Mouse (Mus musculus) left cerebral cortex, postnatal 14 days (tissue): Measurements from ENCODE around the gene Olfr876. TPM values are rescaled to one million over a fixed set of nuclear protein-coding genes. Genes with fewer than 3 reads are reported as not detected.
A peak's percentile ranks its signal among the peaks of the same experiment; 100 is the strongest.
"Not testable (repeated sequence)": the region's sequence is repeated elsewhere in the genome, so short reads cannot be mapped to it uniquely, and the experiment has no call there.

ENCODE experiments used
- DNase-seq, 2 experiments: peaks; one replicate each; pipeline ENCODE4 v3.0.0; 2021 to 2022; ENCODE audit warnings: low spot score in 2 of 2, mixed read lengths in 1 of 2
- intact Hi-C: fragments of 180-260 bp; cut with DNase I; formaldehyde crosslinking; loops from one replicate; pipeline ENCODE4 v1.15.1; 2025
- long read RNA-seq, 2 experiments: library from polyadenylated mRNA; stranded (forward); transcript quantifications; one replicate each; pipeline ENCODE4 v2.0.0; 2021
- total RNA-seq, 2 experiments: library from RNA; stranded (reverse); gene quantifications; 2 replicates each; pipeline ENCODE4 v1.2.3; 2021

Olfr876 gene
- not detected for total RNA-seq
- long read RNA-seq, experiment 1, result 0 reads
- long read RNA-seq, experiment 2, result 0 reads

- intact Hi-C loops, result no loop called here
- no peak for DNase-seq
Observed at GRCm38 (mm10) chr9:37802731-37803130, at the start of gene Olfr876. Gene Olfr876 (plus strand): TSS chr9:37803031.

GRCm38 (mm10) chr9:37761728-37762127, 41.1 kb upstream of the Olfr876 start:
- intact Hi-C loops, result no loop called here
- no peak for DNase-seq

- DNase-seq, result no peak
- intact Hi-C loops, result no loop called here
Observed at GRCm38 (mm10) chr9:37762541-37762940, 40.3 kb upstream of the Olfr876 start.

- no peak for DNase-seq
- intact Hi-C loops, result no loop called here
Observed at GRCm38 (mm10) chr9:37770661-37771060, 32.2 kb upstream of the Olfr876 start.

GRCm38 (mm10) chr9:37771759-37772158, 31.1 kb upstream of the Olfr876 start, which contains the start of gene Olfr875:
Gene Olfr875 (plus strand): TSS chr9:37771857.
- intact Hi-C loops, result no loop called here
- DNase-seq, result no peak

- intact Hi-C loops, result no loop called here
- DNase-seq, result peak; percentile 8 to 9
Observed at GRCm38 (mm10) chr9:37782766-37783260, 20.0 kb upstream of the Olfr876 start.

GRCm38 (mm10) chr9:37783394-37784387, 19.1 kb upstream of the Olfr876 start:
- intact Hi-C loops, DNase-seq: not testable (repeated sequence)

- no peak for DNase-seq
- intact Hi-C loops, result no loop called here
Observed at GRCm38 (mm10) chr9:37786411-37786810, 16.4 kb upstream of the Olfr876 start.

GRCm38 (mm10) chr9:37802055-37802454, 776 bp upstream of the Olfr876 start:
- intact Hi-C loops, result no loop called here
- DNase-seq, result peak in 1 of 2 experiments; percentile 28

GRCm38 (mm10) chr9:37807235-37807634, 4.4 kb downstream of the Olfr876 start:
- intact Hi-C loops, result no loop called here
- no peak for DNase-seq

- no peak for DNase-seq
- intact Hi-C loops, result no loop called here
Observed at GRCm38 (mm10) chr9:37808456-37808855, 5.6 kb downstream of the Olfr876 start.

- no peak for DNase-seq
- intact Hi-C loops, result no loop called here
Observed at GRCm38 (mm10) chr9:37808976-37809375, 6.1 kb downstream of the Olfr876 start.

GRCm38 (mm10) chr9:37814696-37815095, 11.9 kb downstream of the Olfr876 start:
- DNase-seq, result peak; percentile 60 to 83
- intact Hi-C loops, result loop anchor here (10.0 kb wide), 2 partner anchors 140 to 260 kb away; partner anchors contain the start of genes Nrgn and Siae

- intact Hi-C loops, result no loop called here
Observed at GRCm38 (mm10) chr9:37829881-37830280, 27.1 kb downstream of the Olfr876 start.

GRCm38 (mm10) chr9:37833341-37833740, 30.5 kb downstream of the Olfr876 start:
- intact Hi-C loops, result no loop called here
- DNase-seq, result peak in 1 of 2 experiments; percentile 64

More at GRCm38 (mm10) chr9:37829881-37830280, 27.1 kb downstream of the Olfr876 start:
- peak in 1 of 2 experiments; percentile 48 for DNase-seq

GRCm38 (mm10) chr9:37849267-37849666, 46.4 kb downstream of the Olfr876 start:
- intact Hi-C loops, result no loop called here
- DNase-seq, result no peak

- intact Hi-C loops, result no loop called here
- no peak for DNase-seq
Observed at GRCm38 (mm10) chr9:37853969-37854368, 51.1 kb downstream of the Olfr876 start, which contains the start of gene Olfr877. Gene Olfr877 (plus strand): TSS chr9:37854269.
